Mouse (Mus musculus) kidney, postnatal 4 days (tissue): Measurements from ENCODE around the gene Dnaic1.

ENCODE experiments used
- DNase-seq, 2 experiments: peaks; one replicate each; pipeline ENCODE4 v3.0.0; 2021; ENCODE audit warnings: mixed read lengths in 2 of 2

The Dnaic1 gene

GRCm38 (mm10) chr4:41636366-41636765, 66.8 kb downstream of the Dnaic1 start:
- DNase-seq = peak in 1 of 2 experiments; percentile 54

DNA sequence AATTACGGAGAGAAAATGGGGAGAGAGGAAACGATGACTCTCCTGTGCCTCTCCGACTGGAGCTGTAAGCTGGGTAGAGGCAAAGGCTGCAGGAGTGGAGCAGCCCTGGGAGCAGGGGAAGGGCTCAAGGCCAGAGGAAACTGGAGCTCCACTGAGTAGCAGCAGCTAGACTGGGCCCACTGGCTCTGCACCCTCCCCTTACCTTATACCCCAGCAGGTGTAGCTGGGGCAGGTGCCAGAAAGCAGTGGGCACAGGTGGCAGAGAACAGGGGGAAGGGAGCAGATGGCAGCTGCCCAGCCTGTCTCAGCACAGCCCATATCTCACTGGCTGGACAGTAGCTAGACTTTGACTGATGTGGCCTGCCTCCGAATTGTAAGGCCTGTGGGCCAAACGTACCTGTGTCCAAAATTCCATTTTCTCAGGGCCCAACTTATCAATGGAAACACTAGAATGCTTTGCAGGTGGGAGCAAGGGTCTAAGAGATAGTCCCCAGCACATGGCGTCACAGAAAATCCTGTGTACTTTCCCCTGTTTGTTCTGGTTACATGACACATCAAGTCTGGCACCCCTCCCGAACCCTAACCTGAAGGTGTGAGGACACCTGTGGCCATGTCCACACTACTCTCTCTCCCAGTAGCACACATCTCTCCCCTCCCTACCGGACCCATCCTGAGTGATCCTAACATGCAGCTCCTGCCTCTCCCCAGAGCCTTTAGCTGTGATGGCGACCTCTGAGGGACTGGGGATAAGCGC, 67.5 kb downstream of the Dnaic1 start:
- DNase-seq = no peak

- DNase-seq = no peak
Observed at GRCm38 (mm10) chr4:41638186-41638731, 68.7 kb downstream of the Dnaic1 start.

DNA sequence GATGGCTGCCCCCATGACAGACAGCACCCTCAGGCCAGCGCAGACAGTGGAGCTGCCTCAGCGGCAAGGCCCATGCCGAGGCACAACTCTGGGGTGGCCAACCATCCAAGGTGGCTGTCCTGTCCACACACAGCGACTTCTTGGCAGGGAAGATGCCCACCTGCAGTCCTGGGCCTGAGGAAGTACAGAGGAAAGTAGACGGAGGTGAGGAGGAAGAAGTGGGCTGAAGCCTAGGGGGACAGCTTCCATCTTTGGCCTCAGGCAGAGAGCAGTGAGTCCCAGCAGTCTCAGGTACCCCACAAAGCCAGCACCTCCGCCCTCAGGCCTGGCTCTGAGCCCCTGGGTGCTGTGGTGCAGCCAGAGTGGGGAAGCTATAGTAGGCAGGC, 69.2 kb downstream of the Dnaic1 start:
- no peak for DNase-seq

DNA sequence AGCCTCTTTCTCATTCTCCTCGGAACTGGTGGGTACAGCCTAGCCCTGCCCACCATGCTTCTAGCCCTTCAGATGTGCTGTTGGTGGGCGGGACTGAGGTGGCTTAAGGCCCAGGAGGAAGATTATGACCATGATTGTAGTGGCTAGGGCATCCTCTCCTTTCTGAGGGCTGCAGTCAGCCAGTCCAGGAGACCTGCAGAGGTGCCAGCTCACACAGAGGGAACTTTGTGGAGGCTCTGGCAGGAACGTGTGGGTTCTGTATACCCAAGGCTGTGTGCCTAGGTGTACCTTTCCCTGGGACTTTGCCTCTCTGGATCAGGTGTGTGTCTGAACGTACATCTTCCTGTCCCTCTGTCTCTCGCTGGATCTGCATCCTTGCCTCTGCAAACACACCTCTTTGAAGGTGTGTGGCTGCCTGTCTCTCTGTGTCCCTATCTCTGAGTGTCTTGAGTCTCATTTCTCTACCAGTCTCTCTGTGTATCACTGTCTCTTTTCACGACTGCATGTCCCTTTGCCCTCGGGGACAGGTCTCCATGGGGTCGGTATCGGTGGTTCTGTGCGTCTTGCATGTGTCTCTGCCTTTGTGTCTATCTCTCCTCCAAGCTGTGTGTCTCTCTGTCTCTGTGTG, 69.8 kb downstream of the Dnaic1 start:
- DNase-seq = no peak

DNA sequence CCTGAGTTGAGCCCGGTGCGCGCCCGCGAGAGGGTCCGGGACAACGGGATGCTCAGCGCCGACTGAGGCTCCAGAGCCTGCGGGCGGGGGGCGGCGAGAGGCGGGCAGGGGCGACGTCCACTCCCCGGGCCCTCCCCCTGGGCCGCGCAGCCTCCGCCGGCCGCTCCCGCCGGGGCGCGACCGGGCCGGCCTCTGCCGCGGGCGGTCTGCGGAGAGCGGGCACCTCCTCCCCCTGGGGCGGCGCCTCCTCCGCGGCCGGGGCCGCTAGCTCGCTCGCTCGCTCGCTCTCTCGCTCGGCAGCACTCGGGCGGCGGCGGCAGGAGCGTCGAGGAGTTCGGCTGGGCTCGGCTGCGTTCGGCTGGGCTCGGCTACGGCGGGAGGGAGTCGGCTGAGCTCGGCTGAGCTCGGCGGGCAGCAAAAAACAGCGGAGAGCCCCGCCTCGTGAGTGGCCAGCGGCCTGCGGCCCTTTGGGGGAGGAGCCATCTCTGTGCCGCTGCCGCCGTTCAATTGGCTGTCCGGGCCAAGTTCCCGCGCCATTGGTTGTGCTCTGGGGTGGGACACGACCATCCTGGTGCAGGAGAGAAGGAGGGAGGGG, 70.4 kb downstream of the Dnaic1 start, which contains the start of gene Enho:
Gene Enho, minus strand, starts transcription at position 412 of the 595 bp plus-strand sequence.
- peak; percentile 97 to 98 for DNase-seq

GRCm38 (mm10) chr4:41641199-41641822, 71.7 kb downstream of the Dnaic1 start:
- no peak for DNase-seq

DNA sequence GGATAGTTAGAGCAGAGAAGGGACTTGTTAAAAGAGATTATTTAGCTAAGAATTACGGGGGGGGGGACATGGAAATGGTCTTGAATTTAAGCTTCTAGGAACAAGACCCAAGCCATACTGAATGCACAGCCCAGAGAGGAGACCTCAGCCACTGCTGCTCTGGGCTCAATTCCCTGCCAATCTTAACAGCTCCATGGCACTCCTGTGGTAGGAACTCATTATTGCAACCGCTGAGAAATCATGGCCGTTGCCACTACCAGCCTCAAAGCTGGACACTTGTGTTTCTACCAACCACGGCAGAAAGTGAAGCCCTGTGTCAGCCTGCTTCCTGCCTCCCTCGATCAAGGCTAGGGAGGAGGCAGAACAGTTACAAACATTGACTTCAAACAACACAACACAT, 75.9 kb downstream of the Dnaic1 start:
- DNase-seq = peak; percentile 54 to 67

DNA sequence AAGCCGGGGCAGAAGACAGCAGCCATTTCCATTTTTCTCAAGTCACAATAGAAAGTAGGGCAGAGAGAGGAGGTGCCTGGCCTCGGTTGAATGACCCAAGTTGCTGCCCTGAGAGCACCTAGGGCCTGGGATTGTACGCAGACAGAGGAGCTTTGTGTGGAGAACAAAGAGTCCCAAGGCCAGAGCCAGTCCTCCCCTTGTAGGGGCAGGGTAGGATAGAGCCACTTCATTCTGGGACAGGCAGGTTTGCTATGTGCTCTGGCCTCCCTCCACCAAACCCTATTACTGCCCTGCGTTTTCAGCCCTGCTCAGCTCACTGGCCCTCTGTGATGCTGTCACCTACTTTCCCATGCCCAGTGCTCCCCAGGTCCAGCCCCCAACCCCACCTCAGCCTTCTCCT, 78.6 kb downstream of the Dnaic1 start:
- no peak for DNase-seq

DNA sequence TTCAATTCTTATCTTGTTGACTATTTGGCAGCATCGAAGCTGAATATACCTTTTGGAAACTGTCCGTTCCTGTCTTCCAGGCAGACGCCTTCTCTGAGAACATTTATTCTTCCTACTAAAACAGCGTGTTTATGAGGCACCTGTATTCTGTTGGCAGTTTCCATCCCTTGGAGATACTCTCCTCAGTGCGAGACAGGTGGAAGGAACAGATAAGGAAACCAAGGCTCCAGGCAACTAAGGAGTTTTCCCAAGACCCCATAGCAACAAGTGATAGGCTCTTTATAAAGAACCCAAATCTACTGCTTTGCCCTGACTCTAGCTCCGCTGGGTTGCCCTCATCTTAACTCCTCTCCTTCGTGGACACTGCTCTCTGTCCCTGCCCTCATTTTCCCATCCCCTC, 79.1 kb downstream of the Dnaic1 start:
- DNase-seq = no peak

- DNase-seq = peak; percentile 90 to 92
Observed at GRCm38 (mm10) chr4:41653296-41653695, 83.7 kb downstream of the Dnaic1 start.

- DNase-seq = no peak
Observed at GRCm38 (mm10) chr4:41653730-41654129, 84.2 kb downstream of the Dnaic1 start.

GRCm38 (mm10) chr4:41654217-41654616, 84.6 kb downstream of the Dnaic1 start:
- DNase-seq = peak; percentile 88 to 89

DNA sequence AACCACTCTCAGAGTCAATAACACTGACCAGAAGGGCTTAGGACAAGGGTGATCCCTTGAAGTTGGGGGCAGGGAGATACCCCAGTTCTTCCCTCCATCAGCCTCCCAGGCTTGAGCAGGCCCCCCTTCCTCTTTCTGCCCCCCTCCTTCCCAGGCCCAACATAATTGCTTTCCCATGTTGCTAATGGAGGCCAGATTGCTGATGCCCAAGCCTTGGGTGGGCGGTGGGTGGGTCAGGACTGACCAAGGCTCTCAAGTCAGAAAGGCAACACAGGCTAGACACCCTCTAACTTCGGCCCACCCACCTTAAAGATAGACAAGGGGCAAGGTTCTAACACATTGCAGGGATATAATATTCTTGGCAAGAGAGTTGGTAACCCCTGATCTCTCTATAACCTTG, 86.0 kb downstream of the Dnaic1 start:
- DNase-seq = no peak

DNA sequence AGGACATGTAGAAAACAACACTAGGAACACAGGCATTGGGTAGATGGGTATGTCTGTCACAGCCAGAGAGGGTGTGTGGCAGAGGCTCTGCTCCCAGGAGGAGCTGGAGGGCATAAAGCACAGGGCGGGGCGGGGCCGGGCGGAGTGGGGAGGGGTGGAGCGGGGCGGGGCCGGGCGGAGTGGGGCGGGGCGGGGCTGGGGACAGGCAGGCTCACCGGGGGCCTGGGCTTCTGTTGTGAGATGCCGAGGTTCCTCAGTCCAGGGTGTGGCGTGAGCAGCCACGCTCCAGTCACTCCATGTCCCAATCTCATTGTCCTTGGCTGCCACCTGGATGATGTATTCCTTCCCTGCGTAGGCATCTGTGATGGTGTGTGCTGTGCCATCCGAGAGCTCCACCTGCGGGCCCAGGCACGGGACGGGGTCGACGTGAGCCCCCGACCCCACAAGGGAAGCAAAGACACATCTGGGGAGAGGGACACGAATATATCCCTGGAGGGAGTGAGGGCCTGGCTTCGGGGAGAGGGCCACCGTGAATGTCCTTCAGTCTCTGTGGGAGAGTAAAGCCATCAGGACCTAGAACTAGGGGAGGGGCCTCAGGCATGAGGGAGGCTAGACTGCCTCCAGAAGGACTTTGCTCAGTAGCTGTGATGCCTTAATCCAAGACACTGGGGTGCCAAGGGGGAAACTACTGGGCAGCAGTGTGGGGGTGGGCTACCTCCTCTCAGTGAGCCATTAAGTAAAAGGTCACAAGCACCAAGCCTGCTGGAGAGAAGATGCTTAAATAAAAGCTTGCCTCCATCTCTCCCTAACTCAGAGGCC, 89.2 kb downstream of the Dnaic1 start:
- peak; percentile 61 to 75 for DNase-seq

GRCm38 (mm10) chr4:41659556-41659955, 90.0 kb downstream of the Dnaic1 start:
- no peak for DNase-seq

DNA sequence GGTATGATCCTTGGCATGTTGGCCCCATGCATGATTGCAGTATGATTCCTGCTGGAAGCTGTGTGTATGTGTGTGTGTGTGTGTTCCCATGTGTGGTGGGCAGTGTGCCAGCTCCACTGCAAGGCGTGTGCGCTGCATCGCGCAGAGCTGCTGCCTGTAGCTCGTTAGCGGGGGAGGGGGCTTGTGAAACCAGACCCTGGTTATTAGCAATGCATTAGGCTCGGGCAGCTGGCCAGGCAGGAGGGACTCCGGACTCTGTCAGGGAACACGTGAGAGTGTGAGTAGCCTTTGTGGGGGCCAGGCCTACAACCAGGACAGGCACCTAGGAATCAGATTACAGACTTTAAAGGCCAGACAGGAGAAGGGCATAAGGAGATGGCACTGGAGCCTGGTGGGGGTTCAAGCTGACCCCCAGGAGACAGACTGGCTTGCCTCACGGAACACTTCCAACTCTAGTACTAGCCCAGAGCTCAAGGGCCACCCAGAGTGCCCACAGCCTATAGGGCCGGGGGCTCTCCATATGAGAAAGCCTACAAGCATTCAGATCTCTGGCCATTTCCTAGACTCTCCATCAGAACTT, 91.4 kb downstream of the Dnaic1 start:
- peak; percentile 77 to 87 for DNase-seq

DNA sequence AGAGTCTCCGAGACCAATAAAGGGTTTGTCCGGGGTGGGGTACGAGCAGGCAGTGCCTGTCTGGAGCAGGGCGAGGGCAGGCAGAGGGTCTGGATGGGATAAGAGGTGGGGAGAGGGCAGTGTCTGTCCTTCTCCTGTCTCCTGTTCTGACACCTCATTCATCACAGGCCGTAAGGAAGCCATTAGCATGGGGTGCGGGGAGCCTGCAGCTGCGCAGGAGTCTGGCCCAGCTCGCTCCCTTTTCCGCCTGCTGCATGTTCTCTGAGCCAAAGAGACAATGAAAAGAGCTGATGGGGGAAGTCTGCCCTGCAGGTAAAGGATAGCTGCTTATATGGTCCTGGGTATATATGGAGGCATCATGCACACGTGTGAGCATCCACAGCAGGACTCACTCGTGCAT, 93.1 kb downstream of the Dnaic1 start:
- no peak for DNase-seq

GRCm38 (mm10) chr4:41663614-41664013, 94.0 kb downstream of the Dnaic1 start:
- DNase-seq = peak in 1 of 2 experiments; percentile 51

- peak; percentile 62 to 78 for DNase-seq
Observed at GRCm38 (mm10) chr4:41664533-41664932, 95.0 kb downstream of the Dnaic1 start.

- DNase-seq = peak; percentile 44 to 64
Observed at GRCm38 (mm10) chr4:41665009-41665675, 95.6 kb downstream of the Dnaic1 start.
